Mouse (Mus musculus) stomach, embryonic 14.5 days (tissue): Measurements from ENCODE around the gene Stard3. TPM values are rescaled to one million over a fixed set of nuclear protein-coding genes. Genes with fewer than 3 reads are reported as not detected.

ENCODE experiments used
- ATAC-seq: fragments of 200-750 bp; cut with Nextera tagmentation; 2 replicates; pipeline ENCODE4 v1.8.0; 2017; ENCODE audit warnings: low read depth, moderate TSS enrichment; ENCODE audit not compliant: insufficient number of reproducible peaks, insufficient read depth, low FRiP score
- H3K27ac ChIP-seq: fragments of 300-500 bp; sonication (generic); 2 replicates; pipeline ENCODE4 v1.5.1; 2014; ENCODE audit warnings: mild to moderate bottlenecking, low read length, moderate library complexity, mixed read lengths
- H3K27me3 ChIP-seq: fragments of 300-500 bp; sonication (generic); 2 replicates; pipeline ENCODE4 v1.6.1; 2014; ENCODE audit warnings: low read length, control low read depth, mixed read lengths; ENCODE audit not compliant: control insufficient read depth, insufficient read depth
- H3K36me3 ChIP-seq: fragments of 300-500 bp; sonication (generic); 2 replicates; pipeline ENCODE4 v1.6.1; 2014; ENCODE audit warnings: mild to moderate bottlenecking, control low read depth, low read length, moderate library complexity, mixed read lengths; ENCODE audit not compliant: control insufficient read depth, insufficient read depth
- H3K4me1 ChIP-seq: fragments of 300-500 bp; sonication (generic); 2 replicates; pipeline ENCODE4 v1.6.1; 2014; ENCODE audit warnings: low read length, control low read depth, mixed read lengths; ENCODE audit not compliant: control insufficient read depth, insufficient read depth
- H3K4me2 ChIP-seq: fragments of 300-500 bp; sonication (generic); replicated peaks from 2 replicates; pipeline ENCODE4 v1.6.1; 2014; ENCODE audit warnings: low read depth, low read length, control low read depth
- H3K4me3 ChIP-seq: fragments of 300-500 bp; sonication (generic); 2 replicates; pipeline ENCODE4 v1.5.1; 2014; ENCODE audit warnings: low read depth, low read length, control low read depth
- H3K9ac ChIP-seq: fragments of 300-500 bp; sonication (generic); replicated peaks from 2 replicates; pipeline ENCODE4 v1.6.1; 2014; ENCODE audit warnings: low read depth, mild to moderate bottlenecking, control low read depth, low read length, moderate library complexity, mixed read lengths
- H3K9me3 ChIP-seq: fragments of 300-500 bp; sonication (generic); 2 replicates; pipeline ENCODE4 v1.6.1; 2016; ENCODE audit warnings: low read depth, low read length, control low read depth; ENCODE audit not compliant: control insufficient read depth
- WGBS: fragments of 180-500 bp; shearing (Covaris S2); extraction: QIAGEN DNeasy Blood & Tissue Kit; methylation state at CpG from one replicate; pipeline ENCODE4 v1.1.7; 2014; 5-methylcytosine and 5-hydroxymethylcytosine counted together
- polyA plus RNA-seq: library from polyadenylated mRNA; unstranded; fragments of >200 nt; fragmentation: Nextera tagmentation; extraction: Ambion mirVana; gene quantifications from 2 replicates; pipeline ENCODE4 v1.2.1, GENCODE M21; 2014

Gene Stard3
- polyA plus RNA-seq: 42.6 and 43.7 TPM in 2 replicates

- WGBS: under 1% methylated on average over 56 of the region's 60 CpGs
- Histone ChIP-seq H3K4me1 (peaks cover 29% of the 10 kb centered on the region), H3K4me2 (peak within 1 kb of the TSS; percentile 83), H3K27ac (peak within 1 kb of the TSS; percentile 91), H3K9me3 (no peaks in the 10 kb centered on the region), H3K4me3 (peak within 1 kb of the TSS; percentile 58), H3K9ac (peak within 1 kb of the TSS; percentile 69), H3K36me3 (no peaks in the 10 kb centered on the region), H3K27me3 (no peaks in the 10 kb centered on the region)
- ATAC-seq: peak; percentile 81
Measured at GRCm38 (mm10) chr11:98358161-98359083, at the start of gene Stard3. TSS of gene Stard3 (plus strand) at chr11:98358368.

DNA sequence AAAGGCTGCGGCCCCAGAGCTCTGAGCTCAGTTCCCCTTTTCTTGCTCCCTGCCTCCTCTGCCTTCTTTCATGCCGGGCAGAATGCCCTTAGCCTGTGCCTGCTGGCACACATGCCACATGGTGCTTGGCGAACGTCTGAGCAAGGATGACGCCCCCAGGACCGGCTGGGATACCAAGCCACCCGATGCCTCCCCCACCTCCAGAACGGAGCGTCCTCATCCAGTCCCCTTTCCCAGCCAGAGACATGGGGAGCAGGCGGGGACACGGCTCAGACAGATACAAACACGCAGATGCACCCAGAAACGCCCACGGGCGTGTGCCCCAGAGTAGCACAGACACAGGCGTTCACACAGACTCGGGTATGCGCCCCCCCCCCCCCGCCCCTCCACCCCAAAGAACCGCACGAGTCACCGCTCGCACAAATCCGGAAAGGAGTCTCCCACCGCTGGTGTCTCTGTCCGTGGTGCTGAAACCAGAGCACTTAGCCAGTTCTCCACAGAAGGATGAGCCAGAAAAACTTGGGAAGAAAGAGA is 44.3 kb upstream of the Stard3 start:
- Histone ChIP-seq H3K36me3 (no peaks in the 10 kb centered on the region), H3K4me3 (no peak overlapping the region), H3K4me1 (no peaks in the 10 kb centered on the region), H3K9me3 (no peaks in the 10 kb centered on the region), H3K9ac (no peak overlapping the region), H3K27ac (no peak overlapping the region), H3K27me3 (peaks cover 35% of the 10 kb centered on the region), H3K4me2 (0 out of 2 replicates have a peak overlapping the region, but pooled peaks have one; percentile 2)
- ATAC-seq: 0 out of 2 replicates have a peak, but pooled peaks have one; percentile 2
- WGBS: 3% methylated on average over 26 of the region's 26 CpGs

DNA sequence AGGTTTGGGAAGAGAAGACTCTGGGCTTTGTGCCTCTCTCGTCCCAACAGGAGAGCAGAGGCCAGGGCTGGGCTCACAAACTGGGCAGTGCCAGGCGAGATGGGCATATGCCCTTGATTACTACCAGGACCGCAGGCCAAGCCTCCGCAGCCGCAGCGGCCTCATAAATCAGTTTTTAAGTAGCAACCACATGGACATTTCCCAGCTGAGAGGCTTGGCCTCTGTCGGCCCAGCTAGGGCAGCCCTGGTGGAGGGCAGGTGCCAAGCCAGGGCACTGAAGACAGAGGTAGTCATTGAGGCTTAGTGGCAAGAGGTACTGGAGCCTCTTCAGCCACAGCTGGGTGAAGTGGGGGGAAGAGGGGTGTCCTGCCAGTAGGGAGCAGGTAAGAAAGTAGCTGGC is 40.7 kb upstream of the Stard3 start:
- Histone ChIP-seq H3K27ac (no peak overlapping the region), H3K4me1 (no peaks in the 10 kb centered on the region), H3K36me3 (no peaks in the 10 kb centered on the region), H3K27me3 (peaks cover 63% of the 10 kb centered on the region), H3K9ac (no peak overlapping the region), H3K4me3 (no peak overlapping the region), H3K4me2 (no peak overlapping the region), H3K9me3 (no peaks in the 10 kb centered on the region)
- 8% methylated on average over 7 of the region's 7 CpGs for WGBS
- no peak for ATAC-seq

- no peaks in the 10 kb centered on the region for H3K4me1 ChIP-seq
- no peak overlapping the region for H3K4me2 ChIP-seq
- H3K9me3 ChIP-seq: no peaks in the 10 kb centered on the region
- no peak overlapping the region for H3K27ac ChIP-seq
- no peak overlapping the region for H3K4me3 ChIP-seq
- H3K9ac ChIP-seq: no peak overlapping the region
- WGBS: 2% methylated on average over 14 of the region's 14 CpGs
- ATAC-seq: no peak
- no peaks in the 10 kb centered on the region for H3K36me3 ChIP-seq
- peaks cover 69% of the 10 kb centered on the region for H3K27me3 ChIP-seq
Measured at GRCm38 (mm10) chr11:98318421-98319116, 39.6 kb upstream of the Stard3 start.

- Histone ChIP-seq H3K27ac (no peak overlapping the region), H3K9me3 (no peaks in the 10 kb centered on the region), H3K9ac (no peak overlapping the region), H3K27me3 (peaks cover 71% of the 10 kb centered on the region), H3K4me1 (no peaks in the 10 kb centered on the region), H3K4me3 (no peak overlapping the region), H3K36me3 (no peaks in the 10 kb centered on the region), H3K4me2 (no peak overlapping the region)
- no peak for ATAC-seq
- WGBS: 6% methylated on average over 15 of the region's 15 CpGs
Measured at GRCm38 (mm10) chr11:98319120-98319519, 39.0 kb upstream of the Stard3 start.

DNA sequence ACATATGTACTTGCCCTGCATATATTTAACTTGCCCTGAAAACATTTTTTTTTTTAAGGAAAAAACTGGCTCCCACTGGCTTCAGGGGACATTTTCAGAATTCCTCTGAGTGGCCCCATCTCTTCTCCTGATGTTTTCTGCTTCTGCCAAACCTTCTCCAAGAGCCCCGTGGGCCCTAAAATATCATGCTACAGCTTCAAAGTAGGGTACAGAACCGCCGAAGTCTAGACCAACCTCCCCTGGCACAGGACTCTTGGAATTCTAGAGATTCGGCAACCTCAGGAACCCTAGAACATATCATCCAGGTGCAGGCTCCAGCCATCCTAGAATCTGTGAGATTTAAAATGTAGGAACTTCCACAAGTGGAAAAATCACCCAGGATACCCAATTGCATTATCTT is 38.6 kb upstream of the Stard3 start:
- Histone ChIP-seq H3K36me3 (no peaks in the 10 kb centered on the region), H3K9ac (no peak overlapping the region), H3K27me3 (peaks cover 75% of the 10 kb centered on the region), H3K4me2 (no peak overlapping the region), H3K27ac (no peak overlapping the region), H3K9me3 (no peaks in the 10 kb centered on the region), H3K4me1 (no peaks in the 10 kb centered on the region), H3K4me3 (no peak overlapping the region)
- WGBS: 21% methylated on average over 4 of the region's 4 CpGs
- ATAC-seq: no peak

GRCm38 (mm10) chr11:98319944-98320343 is 38.2 kb upstream of the Stard3 start:
- H3K4me2 ChIP-seq: no peak overlapping the region
- no peak overlapping the region for H3K9ac ChIP-seq
- no peaks in the 10 kb centered on the region for H3K4me1 ChIP-seq
- WGBS: 19% methylated on average over 2 of the region's 2 CpGs
- no peaks in the 10 kb centered on the region for H3K9me3 ChIP-seq
- no peak overlapping the region for H3K4me3 ChIP-seq
- peaks cover 79% of the 10 kb centered on the region for H3K27me3 ChIP-seq
- no peak overlapping the region for H3K27ac ChIP-seq
- no peak for ATAC-seq
- H3K36me3 ChIP-seq: no peaks in the 10 kb centered on the region

DNA sequence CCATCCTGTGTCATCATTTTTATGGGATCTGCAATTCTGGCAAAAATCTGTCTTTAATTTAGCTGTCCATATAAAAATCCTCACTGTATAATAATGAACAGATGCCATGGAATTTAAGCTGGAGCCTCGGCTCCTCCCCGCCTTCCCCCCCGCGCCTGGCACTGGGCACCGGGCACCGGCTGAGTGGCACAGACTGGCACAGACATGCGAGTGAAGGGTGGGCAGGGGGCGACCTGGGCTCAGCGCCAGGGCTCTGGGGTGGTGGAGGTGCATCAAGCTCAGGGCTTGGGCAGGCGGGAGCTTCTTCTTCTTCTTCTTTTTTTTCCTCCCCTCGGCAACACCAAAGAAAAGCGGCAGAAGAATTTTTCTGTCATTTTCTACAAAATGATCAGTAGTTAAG is 37.8 kb upstream of the Stard3 start:
- Histone ChIP-seq H3K4me2 (no peak overlapping the region), H3K9me3 (no peaks in the 10 kb centered on the region), H3K9ac (no peak overlapping the region), H3K27ac (no peak overlapping the region), H3K36me3 (no peaks in the 10 kb centered on the region), H3K4me3 (no peak overlapping the region), H3K27me3 (peaks cover 83% of the 10 kb centered on the region), H3K4me1 (no peaks in the 10 kb centered on the region)
- no peak for ATAC-seq
- 13% methylated on average over 12 of the region's 12 CpGs for WGBS
